In genomic region chr14:76253850-76254249, GRCm38 (mm10) we compare ENCODE assay signal across 14 mouse cellular contexts.
DNase-seq lines count a peak whose midpoint lies in the region; ATAC-seq and TF ChIP-seq lines count a peak whose summit lies in the region.
"Had no signal": no experiment of that assay in that cellular context is flagged by ENCODE, and none has a peak within 500 bp of the region (broad histone marks: within the 10 kb centered on the region; RNA-seq: fewer than 3 reads in every experiment).

No protein-coding gene starts in this region.

- 44% methylated on average over 3 of the region's 3 CpGs for WGBS in forebrain, postnatal 0 days
- WGBS in midbrain, embryonic 13.5 days: 30% methylated on average over 2 of the region's 3 CpGs
- WGBS in heart, embryonic 11.5 days (ENCODE audit: insufficient replicate concordance): 89% methylated on average over 3 of the region's 3 CpGs

- intact Hi-C loops in gastrocnemius, adult 2 months (cut with DNase I): loop anchor here (2.0 to 5.0 kb wide), 2 partner anchors 31 to 102 kb away; no protein-coding TSS in a partner anchor

- DNase-seq in gastrocnemius, adult 2 months: no peak
- DNase-seq in gastrocnemius, postnatal 10 days: no peak
- DNase-seq in R1 (ENCODE audit: low read depth, low spot score): peak; percentile 57
- DNase-seq in forebrain, postnatal 0 days: peak; percentile 31
- DNase-seq in right cerebral cortex, postnatal 14 days: no peak
- no peak for DNase-seq in embryo, embryonic 11 days
- DNase-seq: adrenal gland, adult 8-10 months; cerebellum, adult 11-12 months; kidney, adult 8-10 months; liver, embryonic 13.5 days had no signal

- TF ChIP-seq CTCF in gastrocnemius, adult 2 months (IDR thresholded peaks at IDR 0.05): no peak
- no peak for TF ChIP-seq CTCF in forebrain, postnatal 0 days (IDR thresholded peaks at IDR 0.05; ENCODE audit: low read depth)

- H3K9ac ChIP-seq in forebrain, postnatal 0 days: no peak overlapping the region
- H3K9ac ChIP-seq in midbrain, embryonic 13.5 days (replicated peaks): no peak overlapping the region
- H3K9ac ChIP-seq in heart, embryonic 11.5 days (ENCODE audit: low read depth, low read length): no peak overlapping the region
- H3K9ac ChIP-seq: embryonic facial prominence, embryonic 12.5 days; limb, embryonic 12.5 days; liver, embryonic 13.5 days had no signal

- peak overlapping the region; percentile 93 for H3K27ac ChIP-seq in gastrocnemius, adult 2 months
- H3K27ac ChIP-seq in forebrain, postnatal 0 days (ENCODE audit: low read depth, low read length): no peak overlapping the region
- H3K27ac ChIP-seq in midbrain, embryonic 13.5 days: peak overlapping the region; percentile 86
- H3K27ac ChIP-seq in heart, embryonic 11.5 days (ENCODE audit: low read depth, low read length): no peak overlapping the region
- H3K27ac ChIP-seq: liver, embryonic 13.5 days had no signal

- peaks cover 6% of the 10 kb centered on the region; the same call in 1 of the 2 replicates for H3K4me1 ChIP-seq in forebrain, postnatal 0 days (ENCODE audit: insufficient read depth)
- H3K4me1 ChIP-seq in midbrain, embryonic 13.5 days (replicated peaks): peaks cover 54% of the 10 kb centered on the region
- peaks cover 4% of the 10 kb centered on the region; the same call in 1 of the 2 replicates for H3K4me1 ChIP-seq in heart, embryonic 11.5 days (ENCODE audit: control insufficient read depth, insufficient read depth, low read length)
- H3K4me1 ChIP-seq: liver, embryonic 13.5 days had no signal

- no peak overlapping the region for H3K4me3 ChIP-seq in gastrocnemius, adult 2 months
- no peak overlapping the region for H3K4me3 ChIP-seq in forebrain, postnatal 0 days (ENCODE audit: low read depth, low read length)
- H3K4me3 ChIP-seq in midbrain, embryonic 13.5 days (replicated peaks): no peak overlapping the region
- no peak overlapping the region for H3K4me3 ChIP-seq in heart, embryonic 11.5 days (ENCODE audit: low read depth, low read length)
- H3K4me3 ChIP-seq: embryonic facial prominence, embryonic 12.5 days; limb, embryonic 12.5 days; liver, embryonic 13.5 days had no signal

- no peaks in the 10 kb centered on the region; the same call in 1 of the 2 replicates for H3K27me3 ChIP-seq in forebrain, postnatal 0 days (ENCODE audit: insufficient read depth, low read length)
- no peaks in the 10 kb centered on the region for H3K27me3 ChIP-seq in midbrain, embryonic 13.5 days
- no peaks in the 10 kb centered on the region for H3K27me3 ChIP-seq in heart, embryonic 11.5 days (ENCODE audit: control insufficient read depth, insufficient read depth, low read length)
- H3K27me3 ChIP-seq: embryonic facial prominence, embryonic 12.5 days; limb, embryonic 12.5 days had no signal

- no peak overlapping the region for H3K4me2 ChIP-seq in forebrain, postnatal 0 days (ENCODE audit: low read depth)
- H3K4me2 ChIP-seq in midbrain, embryonic 13.5 days (replicated peaks): no peak overlapping the region
- H3K4me2 ChIP-seq in heart, embryonic 11.5 days: no peak overlapping the region
- H3K4me2 ChIP-seq: embryonic facial prominence, embryonic 12.5 days; liver, embryonic 13.5 days had no signal

- ATAC-seq in forebrain, postnatal 0 days: peak; percentile 50; the same call in 1 of the 2 replicates
- no peak for ATAC-seq in midbrain, embryonic 13.5 days
- no peak for ATAC-seq in heart, embryonic 11.5 days (replicated peaks; ENCODE audit: insufficient number of reproducible peaks, low FRiP score, low TSS enrichment)

- no peaks in the 10 kb centered on the region for H3K36me3 ChIP-seq in forebrain, postnatal 0 days (ENCODE audit: insufficient read depth)
- H3K36me3 ChIP-seq in midbrain, embryonic 13.5 days: no peaks in the 10 kb centered on the region
- no peaks in the 10 kb centered on the region for H3K36me3 ChIP-seq in heart, embryonic 11.5 days (ENCODE audit: control insufficient read depth, insufficient read depth, low read length)
- H3K36me3 ChIP-seq: embryonic facial prominence, embryonic 12.5 days; limb, embryonic 12.5 days; liver, embryonic 13.5 days had no signal

- no peaks in the 10 kb centered on the region for H3K9me3 ChIP-seq in forebrain, postnatal 0 days (ENCODE audit: low read length)
- no peaks in the 10 kb centered on the region for H3K9me3 ChIP-seq in midbrain, embryonic 13.5 days
- H3K9me3 ChIP-seq in heart, embryonic 11.5 days (replicated peaks; ENCODE audit: control insufficient read depth, low read length): no peaks in the 10 kb centered on the region
- H3K9me3 ChIP-seq: embryonic facial prominence, embryonic 12.5 days; limb, embryonic 12.5 days; liver, embryonic 13.5 days had no signal

Comparison
In these comparisons a context has a peak if more than half of its experiments do, and no peak if none do; other contexts are left out.
1. DNase-seq: peak in R1 (single experiment) and forebrain, postnatal 0 days (single experiment); none in gastrocnemius, adult 2 months (single experiment), gastrocnemius, postnatal 10 days (single experiment), right cerebral cortex, postnatal 14 days (single experiment) and embryo, embryonic 11 days (single experiment).
2. H3K27ac ChIP-seq: peak in gastrocnemius, adult 2 months (single experiment) and midbrain, embryonic 13.5 days (single experiment); none in forebrain, postnatal 0 days (single experiment) and heart, embryonic 11.5 days (single experiment).